Mouse (Mus musculus) urinary bladder, postnatal 14 days (tissue): ENCODE data around the gene Pcdh8.

Source experiments
- DNase-seq: peaks from one replicate; pipeline ENCODE4 v3.0.0; 2021; ENCODE audit warnings: low spot score

Pcdh8 gene

GRCm38 (mm10) chr14:79771094-79771535 lies at the start of gene Pcdh8:
Gene Pcdh8 (minus strand): TSS chr14:79771312.
- DNase-seq = peak; percentile 51

GRCm38 (mm10) chr14:79814709-79815108 lies 43.6 kb upstream of the Pcdh8 start:
- DNase-seq = no peak

- DNase-seq = no peak
These were observed 43.0 kb upstream of the Pcdh8 start for GRCm38 (mm10) chr14:79814084-79814483.

GRCm38 (mm10) chr14:79793179-79793578 lies 22.1 kb upstream of the Pcdh8 start:
- DNase-seq = no peak

- DNase-seq = no peak
These were observed 18.4 kb upstream of the Pcdh8 start for GRCm38 (mm10) chr14:79789535-79789934.

- DNase-seq = no peak
These were observed 17.6 kb upstream of the Pcdh8 start for GRCm38 (mm10) chr14:79788656-79789204.

GRCm38 (mm10) chr14:79787918-79788317 lies 16.8 kb upstream of the Pcdh8 start:
- DNase-seq = no peak

- no peak for DNase-seq
These were observed 14.3 kb upstream of the Pcdh8 start for GRCm38 (mm10) chr14:79785400-79785799.

- no peak for DNase-seq
These were observed 9.8 kb upstream of the Pcdh8 start for GRCm38 (mm10) chr14:79780889-79781288.

- DNase-seq = no peak
These were observed 9.2 kb upstream of the Pcdh8 start for GRCm38 (mm10) chr14:79780332-79780731.

- DNase-seq = no peak
These were observed 8.7 kb upstream of the Pcdh8 start for GRCm38 (mm10) chr14:79779841-79780240.

GRCm38 (mm10) chr14:79773425-79774391 lies 2.6 kb upstream of the Pcdh8 start:
- no peak for DNase-seq

- DNase-seq = no peak
These were observed 845 bp upstream of the Pcdh8 start for GRCm38 (mm10) chr14:79771802-79772511.

- DNase-seq = no peak
These were observed 612 bp downstream of the Pcdh8 start for GRCm38 (mm10) chr14:79770306-79771093.

GRCm38 (mm10) chr14:79769618-79770017 lies 1.5 kb downstream of the Pcdh8 start:
- peak; percentile 80 for DNase-seq

GRCm38 (mm10) chr14:79768996-79769395 lies 2.1 kb downstream of the Pcdh8 start:
- DNase-seq = no peak

GRCm38 (mm10) chr14:79768076-79768830 lies 2.9 kb downstream of the Pcdh8 start:
- no peak for DNase-seq

- no peak for DNase-seq
These were observed 3.5 kb downstream of the Pcdh8 start for GRCm38 (mm10) chr14:79767601-79768000.

GRCm38 (mm10) chr14:79765196-79765765 lies 5.8 kb downstream of the Pcdh8 start:
- DNase-seq = no peak

GRCm38 (mm10) chr14:79754601-79755222 lies 16.4 kb downstream of the Pcdh8 start:
- no peak for DNase-seq
